Mouse (Mus musculus) liver, embryonic 14.5 days (tissue): ENCODE measurements around the gene Fam13c.

ENCODE experiments used
- CTCF ChIP-seq: IDR thresholded peaks from 2 replicates; pipeline ENCODE4 v1.5.1; 2016; ENCODE audit warnings: antibody characterized with exemption, low read depth, control low read depth
- EP300 ChIP-seq: IDR thresholded peaks from 2 replicates; pipeline ENCODE4 v1.6.1; 2016; ENCODE audit warnings: antibody characterized with exemption, low read depth

DNA sequence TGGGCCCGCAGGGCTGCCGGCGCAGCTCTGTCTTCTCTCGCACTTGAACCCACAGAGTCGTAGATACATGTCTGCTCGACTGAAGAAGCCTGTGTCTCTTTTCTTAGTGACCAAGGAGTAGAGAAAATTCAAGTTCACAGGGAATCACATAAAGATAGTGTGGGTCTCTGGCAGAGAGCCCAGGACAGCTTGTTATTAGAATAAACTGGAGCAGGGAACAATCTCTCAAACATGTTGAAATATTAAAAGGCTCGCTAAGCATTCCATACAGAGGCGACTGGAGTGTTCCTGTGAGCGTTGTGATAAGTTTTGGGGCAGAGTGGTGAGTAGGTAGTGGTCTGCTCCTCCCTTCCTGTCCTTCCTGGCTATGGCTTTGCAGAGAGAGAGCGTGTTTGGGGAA is 97.4 kb downstream of the Fam13c start:
- TF ChIP-seq CTCF (no peak), EP300 (no peak)
